Mouse (Mus musculus): ENCODE data around the gene Enkd1. TPM values are rescaled to one million over a fixed set of nuclear protein-coding genes. Genes with fewer than 3 reads are reported as not detected.

The Enkd1 gene
- polyA plus RNA-seq, 1 experiment from 2014 or later, result 14.9 TPM

- no peak overlapping the region for H3K27ac ChIP-seq (ENCODE audit: low read length)
- no peaks in the 10 kb centered on the region for H3K4me1 ChIP-seq (ENCODE audit: control insufficient read depth, insufficient read depth, low read length)
- H3K4me2 ChIP-seq (ENCODE audit: low read depth, low read length), result no peak overlapping the region
- H3K4me3 ChIP-seq (replicated peaks; ENCODE audit: low read length), result no peak overlapping the region
- no peaks in the 10 kb centered on the region for H3K27me3 ChIP-seq (ENCODE audit: control insufficient read depth, insufficient read depth, low read length)
- 84% methylated on average over 9 of the region's 9 CpGs for WGBS
- no peak overlapping the region for H3K9ac ChIP-seq (ENCODE audit: low read length)
- no peaks in the 10 kb centered on the region for H3K9me3 ChIP-seq (replicated peaks; ENCODE audit: control insufficient read depth, low read length)
- ATAC-seq (ENCODE audit: insufficient read depth, low FRiP score), result no peak
- no peaks in the 10 kb centered on the region for H3K36me3 ChIP-seq (ENCODE audit: control insufficient read depth, insufficient read depth, low read length)
These were observed 14.9 kb upstream of the Enkd1 start for GRCm38 (mm10) chr8:105722861-105723260.

DNA sequence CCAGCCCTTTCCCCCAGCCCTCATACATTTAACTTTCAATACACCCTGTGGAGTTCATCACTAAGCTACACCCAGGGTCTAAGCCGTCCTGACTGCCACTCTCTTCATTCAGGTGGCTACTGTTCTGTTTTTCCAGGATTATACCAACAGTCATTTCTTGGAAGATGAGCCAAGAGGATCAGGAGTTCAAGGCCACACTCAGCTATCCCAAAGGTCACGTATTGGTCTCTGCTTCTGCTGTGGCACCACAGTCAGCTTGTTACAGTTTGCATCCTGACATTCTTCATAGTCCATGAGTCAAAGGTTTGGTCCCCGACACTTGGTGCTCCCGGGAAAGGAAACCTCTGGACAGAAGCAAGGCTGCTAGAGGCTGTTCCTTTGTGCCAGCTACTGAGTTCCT is 11.6 kb upstream of the Enkd1 start:
- whole genome bisulfite sequencing, result 81% methylated on average over 4 of the region's 4 CpGs
- Histone ChIP-seq H3K27ac (ENCODE audit: low read length) (no peak overlapping the region), H3K36me3 (ENCODE audit: control insufficient read depth, insufficient read depth, low read length) (no peaks in the 10 kb centered on the region), H3K4me1 (ENCODE audit: control insufficient read depth, insufficient read depth, low read length) (no peaks in the 10 kb centered on the region), H3K27me3 (ENCODE audit: control insufficient read depth, insufficient read depth, low read length) (no peaks in the 10 kb centered on the region), H3K4me2 (ENCODE audit: low read depth, low read length) (no peak overlapping the region), H3K9ac (ENCODE audit: low read length) (no peak overlapping the region), H3K4me3 (replicated peaks; ENCODE audit: low read length) (no peak overlapping the region), H3K9me3 (replicated peaks; ENCODE audit: control insufficient read depth, low read length) (no peaks in the 10 kb centered on the region)
- no peak for ATAC-seq (ENCODE audit: insufficient read depth, low FRiP score)

DNA sequence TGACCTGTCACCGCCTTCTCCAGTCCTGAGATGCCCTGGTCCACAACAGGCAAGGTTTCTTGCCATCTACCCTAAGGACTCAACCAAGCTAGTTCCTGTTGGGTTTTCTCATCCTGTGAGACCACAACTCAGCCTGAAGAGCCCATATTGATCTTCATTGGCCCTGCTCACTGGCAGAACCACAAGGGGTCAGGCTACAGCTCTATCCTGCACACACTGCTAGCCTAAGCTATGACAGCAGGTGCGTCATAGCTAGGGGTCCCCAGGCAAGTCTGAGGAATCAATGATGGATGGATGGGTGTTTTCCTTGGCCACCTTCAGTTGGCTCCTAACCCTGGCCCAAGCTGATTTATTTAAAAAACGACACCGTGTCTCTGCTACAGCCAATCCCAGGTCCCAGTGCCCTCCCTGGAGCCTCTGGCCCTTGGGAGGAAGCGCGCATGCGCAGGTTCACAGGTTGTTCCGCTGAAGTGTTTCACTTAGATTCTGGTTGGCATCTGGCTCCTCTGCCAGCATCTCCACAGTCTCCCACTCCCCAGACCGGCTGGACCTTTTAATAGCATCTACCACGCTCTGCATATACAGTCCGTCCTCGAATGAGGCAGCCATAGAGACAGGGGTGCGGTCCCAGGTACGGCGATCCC is 8.4 kb upstream of the Enkd1 start:
- WGBS, result 91% methylated on average over 15 of the region's 15 CpGs
- no peak for ATAC-seq (ENCODE audit: insufficient read depth, low FRiP score)
- no peak overlapping the region for H3K27ac ChIP-seq (ENCODE audit: low read length)
- H3K9ac ChIP-seq (ENCODE audit: low read length), result no peak overlapping the region
- no peak overlapping the region for H3K4me2 ChIP-seq (ENCODE audit: low read depth, low read length)
- H3K4me3 ChIP-seq (replicated peaks; ENCODE audit: low read length), result no peak overlapping the region
- H3K9me3 ChIP-seq (replicated peaks; ENCODE audit: control insufficient read depth, low read length), result no peaks in the 10 kb centered on the region
- H3K27me3 ChIP-seq (ENCODE audit: control insufficient read depth, insufficient read depth, low read length), result no peaks in the 10 kb centered on the region
- no peaks in the 10 kb centered on the region for H3K4me1 ChIP-seq (ENCODE audit: control insufficient read depth, insufficient read depth, low read length)
- no peaks in the 10 kb centered on the region for H3K36me3 ChIP-seq (ENCODE audit: control insufficient read depth, insufficient read depth, low read length)

DNA sequence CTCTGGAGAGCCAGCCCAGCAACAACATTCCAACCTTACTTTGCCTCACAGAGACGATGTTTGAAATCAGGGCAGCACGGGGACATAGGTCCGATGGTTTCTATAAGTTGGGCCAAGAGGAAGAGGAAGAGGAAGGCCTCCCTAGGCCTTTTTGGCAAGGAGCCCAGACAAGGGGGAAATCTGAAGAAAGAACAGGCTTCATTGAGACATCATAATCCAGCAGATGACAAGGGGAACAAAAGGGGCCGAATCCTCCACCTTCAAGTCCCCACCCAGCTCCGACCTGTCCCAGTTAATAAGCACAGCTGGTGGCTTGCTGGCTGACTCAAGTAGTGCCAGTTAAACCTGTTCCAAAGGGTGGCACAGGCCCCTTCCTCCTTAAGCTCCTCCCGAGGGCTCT is 7.0 kb upstream of the Enkd1 start:
- ATAC-seq (ENCODE audit: insufficient read depth, low FRiP score), result peak; percentile 35
- 59% methylated on average over 6 of the region's 6 CpGs for WGBS
- H3K27ac ChIP-seq (ENCODE audit: low read length), result peak overlapping the region; percentile 81
- H3K27me3 ChIP-seq (ENCODE audit: control insufficient read depth, insufficient read depth, low read length), result no peaks in the 10 kb centered on the region
- no peaks in the 10 kb centered on the region for H3K4me1 ChIP-seq (ENCODE audit: control insufficient read depth, insufficient read depth, low read length)
- no peak overlapping the region for H3K4me2 ChIP-seq (ENCODE audit: low read depth, low read length)
- H3K9me3 ChIP-seq (replicated peaks; ENCODE audit: control insufficient read depth, low read length), result no peaks in the 10 kb centered on the region
- H3K36me3 ChIP-seq (ENCODE audit: control insufficient read depth, insufficient read depth, low read length), result no peaks in the 10 kb centered on the region
- H3K9ac ChIP-seq (ENCODE audit: low read length), result peak overlapping the region; percentile 3; the same call in 1 of the 2 replicates
- no peak overlapping the region for H3K4me3 ChIP-seq (replicated peaks; ENCODE audit: low read length)

- WGBS, result 5% methylated on average over 3 of the region's 3 CpGs
- Histone ChIP-seq H3K27me3 (ENCODE audit: control insufficient read depth, insufficient read depth, low read length) (no peaks in the 10 kb centered on the region), H3K27ac (ENCODE audit: low read length) (peak overlapping the region; percentile 81; the same call in 1 of the 2 replicates), H3K4me1 (ENCODE audit: control insufficient read depth, insufficient read depth, low read length) (no peaks in the 10 kb centered on the region), H3K9me3 (replicated peaks; ENCODE audit: control insufficient read depth, low read length) (no peaks in the 10 kb centered on the region), H3K36me3 (ENCODE audit: control insufficient read depth, insufficient read depth, low read length) (no peaks in the 10 kb centered on the region), H3K4me3 (replicated peaks; ENCODE audit: low read length) (no peak overlapping the region), H3K4me2 (ENCODE audit: low read depth, low read length) (no peak overlapping the region), H3K9ac (ENCODE audit: low read length) (no peak overlapping the region)
- ATAC-seq (ENCODE audit: insufficient read depth, low FRiP score), result peak; percentile 53; the same call in 1 of the 2 replicates
These were observed 6.1 kb upstream of the Enkd1 start for GRCm38 (mm10) chr8:105714139-105714538.

- no peaks in the 10 kb centered on the region for H3K36me3 ChIP-seq (ENCODE audit: control insufficient read depth, insufficient read depth, low read length)
- H3K9me3 ChIP-seq (replicated peaks; ENCODE audit: control insufficient read depth, low read length), result no peaks in the 10 kb centered on the region
- H3K27ac ChIP-seq (ENCODE audit: low read length), result no peak overlapping the region
- WGBS, result 86% methylated on average over 3 of the region's 3 CpGs
- H3K4me1 ChIP-seq (ENCODE audit: control insufficient read depth, insufficient read depth, low read length), result peaks cover 7% of the 10 kb centered on the region
- no peak overlapping the region for H3K9ac ChIP-seq (ENCODE audit: low read length)
- H3K4me3 ChIP-seq (replicated peaks; ENCODE audit: low read length), result no peak overlapping the region
- ATAC-seq (ENCODE audit: insufficient read depth, low FRiP score), result no peak
- H3K27me3 ChIP-seq (ENCODE audit: control insufficient read depth, insufficient read depth, low read length), result no peaks in the 10 kb centered on the region
- no peak overlapping the region for H3K4me2 ChIP-seq (ENCODE audit: low read depth, low read length)
These were observed 4.3 kb upstream of the Enkd1 start for GRCm38 (mm10) chr8:105712286-105712685.

- H3K4me1 ChIP-seq (ENCODE audit: control insufficient read depth, insufficient read depth, low read length), result peaks cover 12% of the 10 kb centered on the region
- WGBS, result 80% methylated on average over 14 of the region's 14 CpGs
- ATAC-seq (ENCODE audit: insufficient read depth, low FRiP score), result no peak
- no peaks in the 10 kb centered on the region for H3K36me3 ChIP-seq (ENCODE audit: control insufficient read depth, insufficient read depth, low read length)
- no peak overlapping the region for H3K27ac ChIP-seq (ENCODE audit: low read length)
- H3K4me2 ChIP-seq (ENCODE audit: low read depth, low read length), result no peak overlapping the region
- H3K4me3 ChIP-seq (replicated peaks; ENCODE audit: low read length), result no peak overlapping the region
- no peaks in the 10 kb centered on the region for H3K9me3 ChIP-seq (replicated peaks; ENCODE audit: control insufficient read depth, low read length)
- H3K27me3 ChIP-seq (ENCODE audit: control insufficient read depth, insufficient read depth, low read length), result no peaks in the 10 kb centered on the region
- H3K9ac ChIP-seq (ENCODE audit: low read length), result no peak overlapping the region
These were observed 1.3 kb upstream of the Enkd1 start for GRCm38 (mm10) chr8:105709317-105709716.

GRCm38 (mm10) chr8:105708675-105709074 is 665 bp upstream of the Enkd1 start:
- Histone ChIP-seq H3K4me1 (ENCODE audit: control insufficient read depth, insufficient read depth, low read length) (peaks cover 12% of the 10 kb centered on the region), H3K36me3 (ENCODE audit: control insufficient read depth, insufficient read depth, low read length) (no peaks in the 10 kb centered on the region), H3K4me2 (ENCODE audit: low read depth, low read length) (no peak overlapping the region), H3K9me3 (replicated peaks; ENCODE audit: control insufficient read depth, low read length) (no peaks in the 10 kb centered on the region), H3K27ac (ENCODE audit: low read length) (no peak overlapping the region), H3K4me3 (replicated peaks; ENCODE audit: low read length) (no peak overlapping the region), H3K9ac (ENCODE audit: low read length) (no peak overlapping the region), H3K27me3 (ENCODE audit: control insufficient read depth, insufficient read depth, low read length) (no peaks in the 10 kb centered on the region)
- WGBS, result 90% methylated on average over 8 of the region's 8 CpGs
- ATAC-seq (ENCODE audit: insufficient read depth, low FRiP score), result no peak

DNA sequence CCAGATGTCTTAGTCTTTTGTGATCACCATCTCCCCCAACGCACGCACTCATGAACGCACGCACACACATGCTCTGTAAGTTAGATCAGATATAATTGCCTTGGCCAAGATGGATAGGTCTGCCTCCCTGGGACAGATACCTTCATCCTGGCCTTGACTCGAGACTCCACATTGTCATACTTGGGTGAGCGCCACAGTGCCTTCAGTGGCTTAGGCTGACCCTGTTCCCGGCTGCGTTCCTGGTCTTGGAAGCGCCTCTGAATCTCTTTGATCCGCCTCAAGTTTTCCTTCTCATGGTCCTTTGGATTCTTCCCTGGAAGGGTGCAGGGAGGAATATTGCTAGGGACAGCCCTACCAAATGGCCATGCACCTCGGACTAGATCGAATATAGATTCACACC is 1.6 kb downstream of the Enkd1 start:
- Histone ChIP-seq H3K4me2 (ENCODE audit: low read depth, low read length) (no peak overlapping the region), H3K4me1 (ENCODE audit: control insufficient read depth, insufficient read depth, low read length) (peaks cover 18% of the 10 kb centered on the region), H3K9me3 (replicated peaks; ENCODE audit: control insufficient read depth, low read length) (no peaks in the 10 kb centered on the region), H3K27me3 (ENCODE audit: control insufficient read depth, insufficient read depth, low read length) (no peaks in the 10 kb centered on the region), H3K36me3 (ENCODE audit: control insufficient read depth, insufficient read depth, low read length) (no peaks in the 10 kb centered on the region), H3K4me3 (replicated peaks; ENCODE audit: low read length) (no peak overlapping the region), H3K9ac (ENCODE audit: low read length) (no peak overlapping the region), H3K27ac (ENCODE audit: low read length) (no peak overlapping the region)
- 80% methylated on average over 12 of the region's 12 CpGs for WGBS
- no peak for ATAC-seq (ENCODE audit: insufficient read depth, low FRiP score)
